Mouse (Mus musculus) brain, embryonic 14.5 days (tissue): ENCODE measurements around the gene Mybpc3. TPM values are rescaled to one million over a fixed set of nuclear protein-coding genes. Genes with fewer than 3 reads are reported as not detected.

Experiments
- DNase-seq: peaks from one replicate; pipeline ENCODE4 v3.0.0-alpha.2; 2011; ENCODE audit warnings: low read depth
- CTCF ChIP-seq: fragments of 200-500 bp; IDR thresholded peaks from 2 replicates; pipeline ENCODE4 v1.5.1; 2012; ENCODE audit warnings: inconsistent platforms, mild to moderate bottlenecking, moderate library complexity, borderline replicate concordance; ENCODE audit not compliant: insufficient read depth, insufficient read length; ENCODE audit errors: extremely low read depth
- POLR2A ChIP-seq: fragments of 200-500 bp; IDR thresholded peaks from 2 replicates; pipeline ENCODE4 v1.6.1; 2012; ENCODE audit warnings: mild to moderate bottlenecking, inconsistent platforms, borderline replicate concordance; ENCODE audit not compliant: poor library complexity, insufficient read depth, insufficient read length, severe bottlenecking; ENCODE audit errors: extremely low read depth
- polyA plus RNA-seq: library from polyadenylated mRNA; depleted of rRNA; stranded (reverse); fragments of >200 nt; gene quantifications from 2 replicates; pipeline ENCODE4 v1.2.3, GENCODE M21; 2012

The Mybpc3 gene
- polyA plus RNA-seq, 1 experiment = 0.03 TPM

DNA sequence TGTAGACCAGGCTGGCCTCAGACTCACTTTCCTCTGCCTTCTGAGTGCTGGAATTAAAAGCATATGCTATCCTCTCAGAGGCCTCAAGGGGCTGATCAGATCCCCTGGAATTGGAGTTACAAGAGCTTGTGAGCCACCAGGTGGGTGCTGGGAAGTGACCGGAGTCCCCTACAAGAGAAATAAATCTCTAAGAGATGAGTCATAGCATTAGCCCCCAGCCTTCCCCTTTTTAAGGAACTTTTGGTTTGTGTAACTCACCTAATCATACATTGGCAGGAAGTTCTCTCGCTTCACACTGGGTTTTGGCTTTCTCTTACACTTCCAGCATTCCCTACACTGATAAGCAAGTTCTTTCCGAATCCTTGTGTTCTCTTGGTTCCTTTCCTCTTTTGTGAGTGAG lies 14.1 kb downstream of the Mybpc3 start:
- DNase-seq = no peak
- TF ChIP-seq CTCF = no peak
- TF ChIP-seq POLR2A = no peak

DNA sequence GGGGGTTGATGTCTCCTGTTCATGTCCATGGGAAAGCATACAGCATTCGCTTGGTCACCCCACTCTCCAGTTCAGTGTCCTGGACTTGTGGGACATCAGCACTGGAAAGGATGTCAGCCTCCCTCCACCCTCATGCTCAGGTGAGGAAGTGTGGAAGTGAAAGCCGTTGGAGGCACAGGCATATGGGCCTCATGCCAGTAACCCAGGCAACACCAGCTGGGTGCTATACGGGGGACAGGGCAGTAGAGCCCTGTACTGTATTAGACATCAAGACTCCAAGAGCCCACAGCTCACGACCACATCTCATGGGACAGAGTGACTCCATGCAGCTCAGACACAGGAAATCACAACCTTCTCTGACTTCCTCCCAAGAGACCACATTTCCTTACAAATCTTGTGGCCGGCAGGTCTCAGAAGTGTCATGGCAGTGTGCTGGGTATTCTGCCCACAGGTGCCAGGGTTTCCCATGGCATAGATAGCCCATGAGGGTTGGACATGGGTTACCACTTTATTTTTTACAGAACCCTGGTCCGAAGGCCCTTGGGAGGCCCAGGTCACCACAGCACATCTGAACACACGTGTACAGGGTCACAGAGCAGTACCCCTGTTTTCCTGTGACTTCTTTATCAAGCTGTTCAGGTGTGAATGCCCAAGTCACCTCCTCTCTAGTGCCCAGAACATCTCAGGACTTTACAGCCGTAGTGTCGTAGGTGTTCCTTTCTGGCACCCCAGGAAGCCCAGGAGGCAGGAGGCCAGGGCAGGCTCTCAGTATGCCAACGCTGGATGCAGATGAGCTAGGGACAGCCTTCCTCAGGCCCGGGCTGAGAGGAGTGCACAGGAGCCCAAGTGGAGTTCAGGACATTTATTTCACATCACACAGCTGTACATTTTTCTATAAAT lies 18.8 kb downstream of the Mybpc3 start:
- no peak for TF ChIP-seq CTCF
- no peak for TF ChIP-seq POLR2A

DNA sequence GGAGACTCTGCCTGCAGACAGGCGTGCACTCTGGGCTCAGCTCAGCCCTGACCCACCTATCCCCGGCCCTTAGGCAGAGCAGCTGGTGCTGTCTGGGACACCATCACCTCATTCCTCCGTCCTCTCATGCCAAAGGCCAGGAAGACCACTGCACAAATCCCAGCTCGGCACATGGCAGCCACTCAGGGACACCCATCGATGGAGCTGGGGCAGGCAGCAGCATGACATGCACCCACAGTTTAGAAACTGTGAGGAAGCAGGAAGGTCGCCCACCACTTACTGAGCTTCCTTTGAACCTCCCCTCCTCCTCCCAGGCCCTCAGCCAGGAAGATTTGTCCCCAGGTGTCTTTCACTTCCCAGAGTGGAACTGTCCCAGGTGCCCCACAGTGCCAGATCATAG lies 19.5 kb downstream of the Mybpc3 start:
- DNase-seq = no peak
- no peak for TF ChIP-seq POLR2A
- TF ChIP-seq CTCF = no peak

More for the DNA sequence above, 18.8 kb downstream of the Mybpc3 start:
- DNase-seq = no peak

DNA sequence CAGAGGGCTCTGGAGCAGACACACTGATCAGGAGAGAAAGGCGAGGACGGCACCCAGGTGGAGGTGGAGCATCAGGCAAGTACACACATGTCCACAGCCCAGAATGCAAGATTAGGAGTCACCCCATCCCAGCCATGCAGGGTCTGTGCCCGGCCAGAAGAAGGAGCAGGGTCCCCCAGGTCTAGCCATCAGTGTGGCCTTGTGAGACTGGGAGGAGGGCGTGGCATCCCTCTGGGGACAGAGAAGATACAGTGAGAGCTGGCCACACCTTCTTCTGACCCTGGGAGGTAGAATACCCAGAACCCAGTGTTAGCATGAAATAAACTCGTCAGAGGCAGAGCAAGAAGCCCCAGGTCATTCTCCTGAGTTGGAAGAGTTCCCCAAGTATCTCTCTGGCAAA lies 21.4 kb downstream of the Mybpc3 start:
- DNase-seq = no peak
- TF ChIP-seq CTCF (no peak), POLR2A (no peak)

DNA sequence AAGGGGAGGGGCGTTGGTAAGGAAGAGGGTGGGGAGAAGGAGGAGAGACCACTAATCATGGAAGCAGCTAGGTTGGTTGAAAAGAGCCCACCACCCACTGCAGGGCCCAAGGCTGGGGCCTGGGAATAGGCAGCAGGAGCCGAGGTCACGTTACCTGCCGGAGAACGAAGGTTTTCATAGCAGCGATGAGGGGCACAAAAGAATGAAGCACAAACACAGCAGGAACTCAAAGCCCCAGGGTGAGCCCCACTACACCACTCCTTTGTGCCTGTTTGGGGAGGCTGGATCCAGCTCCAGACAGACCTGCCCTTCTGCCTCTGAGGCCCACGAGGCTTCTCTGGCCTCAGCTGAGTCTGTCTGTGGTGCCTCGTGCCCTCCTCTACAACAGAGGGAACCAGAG lies 21.8 kb downstream of the Mybpc3 start:
- TF ChIP-seq POLR2A = no peak
- TF ChIP-seq CTCF = no peak
- no peak for DNase-seq

DNA sequence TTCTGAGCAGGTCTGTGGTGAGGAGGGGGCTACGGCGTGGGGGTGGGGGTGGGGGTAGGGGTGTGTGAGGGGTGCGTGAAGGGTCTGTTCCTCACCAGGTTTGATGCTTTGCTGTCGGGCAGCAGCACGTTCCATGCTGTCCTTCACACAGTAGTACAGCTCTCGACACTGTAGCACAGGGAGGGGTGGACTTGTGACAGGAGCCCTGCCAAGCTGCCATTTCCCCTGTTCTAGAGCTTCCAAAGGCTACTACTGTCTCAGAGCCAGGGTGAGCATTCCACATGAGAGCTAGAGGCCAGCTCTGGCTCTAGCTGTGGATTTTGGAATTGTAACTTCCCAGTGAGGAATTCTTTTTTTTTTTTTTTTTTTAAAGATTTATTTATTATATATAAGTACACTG lies 25.0 kb downstream of the Mybpc3 start:
- DNase-seq = no peak
- TF ChIP-seq CTCF = no peak
- TF ChIP-seq POLR2A = no peak

DNA sequence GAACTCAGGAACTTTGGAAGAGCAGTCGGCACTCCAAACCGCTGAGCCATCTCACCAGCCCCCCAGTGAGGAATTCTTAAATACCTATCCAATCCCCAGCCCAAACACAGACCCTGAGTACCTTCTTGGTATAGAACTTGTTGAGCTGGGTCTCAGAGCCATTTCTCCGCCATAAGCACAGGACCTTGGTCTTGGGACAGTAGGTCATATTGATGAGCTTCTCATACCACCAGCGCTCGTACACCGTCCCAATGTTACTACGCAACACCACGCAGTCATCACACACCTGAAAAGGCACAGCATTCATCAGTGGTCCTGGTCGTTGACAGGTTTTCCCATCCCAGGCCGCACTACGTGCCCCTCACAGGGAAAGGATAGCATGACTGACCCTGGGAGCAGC lies 25.5 kb downstream of the Mybpc3 start:
- TF ChIP-seq CTCF (no peak), POLR2A (no peak)
- DNase-seq = no peak

DNA sequence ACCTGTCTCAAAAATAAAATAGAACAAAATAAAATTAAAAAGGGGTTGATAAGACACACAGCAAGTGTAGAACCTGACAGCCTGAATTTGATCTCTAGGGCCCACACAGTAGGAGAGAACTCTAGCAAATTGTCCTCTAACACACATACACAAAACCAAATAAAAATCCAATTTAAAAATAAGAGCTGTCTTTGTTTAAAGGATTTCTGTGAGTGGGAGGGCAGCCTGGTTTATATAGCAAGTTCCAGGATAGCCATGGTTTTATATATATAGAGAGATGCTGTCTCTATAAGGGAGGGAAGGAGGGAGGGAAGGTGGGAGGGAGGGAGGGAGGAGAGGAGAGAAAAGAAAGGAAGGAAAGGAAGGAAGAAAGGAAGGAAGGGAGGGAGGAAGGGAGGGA lies 30.2 kb downstream of the Mybpc3 start:
- DNase-seq = no peak
- TF ChIP-seq POLR2A (no peak), CTCF (no peak)

DNA sequence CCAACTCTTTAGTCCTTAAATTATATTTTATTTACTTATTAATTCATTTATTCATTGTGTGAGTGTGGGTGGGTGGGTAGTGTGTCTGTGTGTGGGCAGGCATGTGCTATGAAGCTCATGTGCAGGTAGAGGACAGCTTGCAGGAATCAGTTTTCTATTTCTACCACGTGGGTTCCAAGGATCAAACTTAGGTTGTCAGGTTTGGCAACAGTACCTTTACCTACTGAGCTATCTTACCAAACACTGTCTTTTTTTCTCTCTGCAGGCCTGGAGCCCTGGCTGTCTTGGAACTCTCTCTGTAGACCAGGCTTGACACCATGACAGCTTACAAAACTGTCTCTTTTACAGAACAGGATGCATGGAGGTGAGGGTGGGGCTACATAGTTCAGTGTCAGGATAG lies 33.4 kb downstream of the Mybpc3 start:
- no peak for DNase-seq
- TF ChIP-seq POLR2A = no peak
- no peak for TF ChIP-seq CTCF

DNA sequence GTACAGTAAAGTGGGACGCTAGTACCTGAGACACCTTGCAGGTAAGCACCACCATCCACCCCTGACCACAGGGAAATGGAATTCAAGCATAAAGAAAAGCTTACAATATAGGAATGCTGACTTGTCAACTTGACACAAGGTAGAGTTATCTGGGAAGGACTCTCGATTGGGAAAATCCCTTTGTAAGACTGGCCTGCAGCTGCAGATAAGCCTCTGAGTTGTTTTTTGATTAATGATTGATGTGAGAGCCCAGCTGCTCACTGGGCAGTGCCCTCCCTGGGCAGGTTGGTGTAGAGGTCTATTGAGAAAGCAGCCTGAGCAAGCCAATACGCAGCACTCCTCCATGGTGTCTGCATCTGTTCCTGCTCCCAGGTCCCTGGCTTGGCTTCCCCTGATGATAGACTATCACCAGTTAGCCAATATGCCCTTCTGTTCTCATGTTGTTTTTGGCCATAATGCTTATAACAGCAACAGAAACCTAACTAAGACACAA lies 35.0 kb downstream of the Mybpc3 start:
- no peak for DNase-seq
- TF ChIP-seq CTCF = no peak
- no peak for TF ChIP-seq POLR2A

DNA sequence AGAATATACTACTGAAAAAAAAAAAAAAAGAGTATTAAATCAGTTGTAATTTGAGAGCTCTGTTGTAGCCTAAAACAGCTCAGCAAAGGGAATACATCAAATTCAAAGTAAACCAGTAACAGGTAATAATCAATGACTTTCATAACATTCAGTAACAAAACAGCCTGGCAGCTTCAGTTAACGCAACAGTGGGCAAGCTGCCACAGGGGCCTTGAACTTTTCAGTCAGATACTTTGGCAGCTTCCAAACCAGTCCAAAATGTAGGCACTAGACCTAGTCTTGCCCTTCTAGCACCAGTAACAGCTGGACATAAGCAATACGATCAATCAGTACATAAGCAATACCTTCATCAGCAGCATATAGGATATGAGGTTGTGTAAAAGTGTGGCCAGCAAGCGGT lies 36.1 kb downstream of the Mybpc3 start:
- DNase-seq = no peak
- TF ChIP-seq POLR2A = no peak
- no peak for TF ChIP-seq CTCF
